Mouse (Mus musculus): ENCODE measurements around the gene Bcas3.
"Not testable (repeated sequence)": the region's sequence is repeated elsewhere in the genome, so short reads cannot be mapped to it uniquely, and the experiment has no call there.

- not testable (repeated sequence) for TF ChIP-seq CTCF (IDR thresholded peaks at IDR 0.05; ENCODE audit: borderline replicate concordance, insufficient read depth, low read length); POLR2A (IDR thresholded peaks at IDR 0.05; ENCODE audit: low read depth, low read length)
These were observed 363.8 kb downstream of the Bcas3 start for GRCm38 (mm10) chr11:85716730-85717129.
